Mouse (Mus musculus): ENCODE results near the gene Agtrap. TPM values are rescaled to one million over a fixed set of nuclear protein-coding genes. Genes with fewer than 3 reads are reported as not detected.
A peak's percentile ranks its signal among the peaks of the same experiment; 100 is the strongest.

Gene Agtrap
- total RNA-seq, 1 experiment from 2014 or later, result 31.2 TPM

DNA sequence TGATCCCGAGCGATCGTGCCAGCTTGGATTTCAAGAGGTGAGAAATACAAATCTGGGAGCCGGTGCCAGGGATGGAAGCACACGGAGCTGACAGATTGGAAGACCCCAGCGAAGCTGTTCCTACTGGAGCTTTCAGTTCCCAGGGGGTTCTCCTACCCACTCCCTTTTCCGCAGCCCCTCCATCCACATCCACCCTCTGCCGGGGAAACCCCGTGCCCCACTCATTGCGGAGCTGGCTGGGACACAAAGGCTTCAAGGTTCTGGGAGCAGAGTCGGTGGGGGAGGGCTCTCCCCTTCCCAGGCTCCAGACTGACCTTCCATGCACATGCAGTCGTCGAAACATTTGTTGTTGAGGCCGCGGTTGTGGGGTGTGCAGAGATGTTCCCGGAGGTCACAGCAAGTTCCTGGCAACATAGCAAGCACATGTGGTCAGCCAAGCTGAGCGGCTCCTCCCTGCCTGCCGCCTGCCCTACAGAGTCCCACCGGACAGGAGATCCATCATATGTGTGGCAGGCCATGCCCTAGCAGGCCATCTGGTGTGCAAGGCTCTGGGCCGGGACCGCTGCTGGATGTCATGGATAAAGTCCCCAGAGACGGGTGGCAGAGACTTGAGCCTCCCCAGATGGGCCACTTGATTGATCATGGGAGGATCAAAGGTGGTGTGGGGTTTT, 19.9 kb upstream of the Agtrap start:
- ATAC-seq (replicated peaks; ENCODE audit: low read depth, poor library complexity, severe bottlenecking), result no peak

GRCm38 (mm10) chr4:148104146-148104545, 16.3 kb upstream of the Agtrap start:
- no peak for ATAC-seq (replicated peaks; ENCODE audit: low read depth, poor library complexity, severe bottlenecking)

- peak; percentile 96 for ATAC-seq (replicated peaks; ENCODE audit: low read depth, poor library complexity, severe bottlenecking)
Measured at GRCm38 (mm10) chr4:148101801-148102527, 14.1 kb upstream of the Agtrap start.

GRCm38 (mm10) chr4:148098666-148099065, 10.8 kb upstream of the Agtrap start:
- no peak for ATAC-seq (replicated peaks; ENCODE audit: low read depth, poor library complexity, severe bottlenecking)

- ATAC-seq (replicated peaks; ENCODE audit: low read depth, poor library complexity, severe bottlenecking), result no peak
Measured at GRCm38 (mm10) chr4:148097936-148098335, 10.1 kb upstream of the Agtrap start.

- ATAC-seq (replicated peaks; ENCODE audit: low read depth, poor library complexity, severe bottlenecking), result no peak
Measured at GRCm38 (mm10) chr4:148095081-148095480, 7.2 kb upstream of the Agtrap start.

DNA sequence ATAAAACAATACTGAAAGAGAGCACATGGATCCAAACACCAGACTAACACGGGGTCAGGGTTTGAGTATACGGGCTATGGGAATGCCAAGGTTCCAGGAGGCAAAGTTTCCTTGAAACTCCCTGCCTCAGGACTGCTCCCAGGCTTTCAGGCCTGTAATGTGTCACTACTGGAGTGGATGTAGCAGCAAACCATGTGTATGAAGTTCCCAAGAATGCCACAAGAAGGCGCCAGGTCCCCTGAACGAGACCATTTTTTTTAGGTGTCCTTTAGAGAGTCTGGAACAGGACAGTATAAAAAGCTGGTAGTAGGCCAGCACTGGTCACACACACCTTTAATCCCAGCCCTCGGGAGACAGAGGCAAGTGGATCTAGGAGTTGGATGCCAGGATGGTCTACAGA, 6.3 kb upstream of the Agtrap start:
- no peak for ATAC-seq (replicated peaks; ENCODE audit: low read depth, poor library complexity, severe bottlenecking)

- no peak for ATAC-seq (replicated peaks; ENCODE audit: low read depth, poor library complexity, severe bottlenecking)
Measured at GRCm38 (mm10) chr4:148092551-148093271, 4.9 kb upstream of the Agtrap start.

- ATAC-seq (replicated peaks; ENCODE audit: low read depth, poor library complexity, severe bottlenecking), result no peak
Measured at GRCm38 (mm10) chr4:148091181-148091580, 3.4 kb upstream of the Agtrap start.

GRCm38 (mm10) chr4:148089166-148089565, 1.3 kb upstream of the Agtrap start:
- ATAC-seq (replicated peaks; ENCODE audit: low read depth, poor library complexity, severe bottlenecking), result no peak

- no peak for ATAC-seq (replicated peaks; ENCODE audit: low read depth, poor library complexity, severe bottlenecking)
Measured at GRCm38 (mm10) chr4:148087091-148087906, 532 bp downstream of the Agtrap start.

- no peak for ATAC-seq (replicated peaks; ENCODE audit: low read depth, poor library complexity, severe bottlenecking)
Measured at GRCm38 (mm10) chr4:148085907-148086305, 1.9 kb downstream of the Agtrap start.

DNA sequence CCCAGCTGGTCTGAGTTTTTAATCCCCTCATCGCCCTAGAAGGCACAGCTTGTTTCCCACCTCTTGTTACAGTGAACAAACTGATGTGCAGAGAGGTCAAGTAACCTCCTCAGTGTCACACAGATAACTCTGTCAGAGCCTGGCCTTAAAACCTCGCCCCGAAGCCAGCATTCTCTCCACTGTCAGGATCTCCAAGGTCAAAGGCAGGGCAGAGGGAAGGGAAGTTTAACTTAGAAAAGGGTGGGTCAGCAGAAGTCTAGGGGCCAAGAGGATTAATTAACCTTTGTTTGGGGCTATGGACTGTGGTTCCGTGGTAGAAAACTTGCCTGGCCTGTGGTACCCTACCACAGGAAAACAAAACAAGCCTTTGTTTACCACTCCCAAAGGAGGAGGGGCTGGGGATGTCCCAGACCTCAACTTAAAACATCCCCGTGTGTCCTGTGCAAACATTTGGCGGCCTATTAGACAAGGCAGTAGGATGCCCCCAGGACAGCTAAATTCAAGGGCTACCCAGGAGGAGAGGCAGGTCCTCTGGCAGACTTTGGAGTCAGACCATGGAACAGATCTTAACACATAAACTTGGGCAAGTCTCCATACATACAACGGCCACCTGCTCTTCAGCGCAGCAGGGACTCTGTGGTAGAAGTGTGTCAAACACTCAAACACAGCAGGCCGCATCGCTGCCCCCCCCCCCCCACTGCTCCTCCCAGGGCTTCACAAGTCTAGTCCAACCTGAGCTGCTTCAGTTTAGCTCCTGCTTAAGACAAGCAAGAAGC, 2.5 kb downstream of the Agtrap start:
- no peak for ATAC-seq (replicated peaks; ENCODE audit: low read depth, poor library complexity, severe bottlenecking)

GRCm38 (mm10) chr4:148084261-148084714, 3.5 kb downstream of the Agtrap start:
- ATAC-seq (replicated peaks; ENCODE audit: low read depth, poor library complexity, severe bottlenecking), result no peak

GRCm38 (mm10) chr4:148083176-148083899, 4.5 kb downstream of the Agtrap start:
- ATAC-seq (replicated peaks; ENCODE audit: low read depth, poor library complexity, severe bottlenecking), result peak; percentile 53

DNA sequence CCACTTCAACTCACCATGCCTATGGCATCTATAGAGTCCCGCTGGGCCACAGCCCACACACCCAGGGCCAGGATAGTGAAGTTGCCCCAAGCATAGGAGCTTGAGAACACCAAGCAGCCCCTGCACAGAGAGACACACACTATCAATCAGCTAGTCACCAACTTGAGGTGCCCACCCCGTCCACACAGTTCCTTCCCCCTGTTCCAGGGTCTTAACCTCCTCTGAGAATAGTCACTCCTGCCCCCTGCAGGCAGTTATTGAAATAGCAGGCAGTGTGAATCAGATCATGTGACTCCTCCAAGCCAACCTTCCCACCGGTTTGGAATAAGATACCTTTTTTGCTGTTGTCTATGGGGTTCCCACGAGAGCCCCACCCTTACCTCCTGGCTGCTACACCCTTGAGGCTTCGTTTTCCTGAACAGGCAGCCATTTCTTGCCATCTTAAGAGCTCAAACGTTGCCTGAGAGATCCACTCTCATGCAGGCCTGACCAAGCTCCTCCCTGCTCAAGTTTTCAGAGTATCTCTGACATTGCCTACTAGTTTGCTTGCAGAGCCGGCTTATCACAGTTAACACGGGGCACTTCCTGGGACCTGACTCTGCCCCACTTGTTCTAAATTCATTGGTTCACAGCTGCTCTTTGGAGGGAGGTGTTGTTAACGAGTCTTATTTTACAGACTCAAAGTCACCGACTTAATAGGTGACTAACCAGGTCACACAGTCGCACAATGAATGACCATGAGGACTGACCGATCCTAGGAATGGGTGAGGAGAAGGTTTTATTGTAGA, 5.4 kb downstream of the Agtrap start:
- peak; percentile 47 for ATAC-seq (replicated peaks; ENCODE audit: low read depth, poor library complexity, severe bottlenecking)

DNA sequence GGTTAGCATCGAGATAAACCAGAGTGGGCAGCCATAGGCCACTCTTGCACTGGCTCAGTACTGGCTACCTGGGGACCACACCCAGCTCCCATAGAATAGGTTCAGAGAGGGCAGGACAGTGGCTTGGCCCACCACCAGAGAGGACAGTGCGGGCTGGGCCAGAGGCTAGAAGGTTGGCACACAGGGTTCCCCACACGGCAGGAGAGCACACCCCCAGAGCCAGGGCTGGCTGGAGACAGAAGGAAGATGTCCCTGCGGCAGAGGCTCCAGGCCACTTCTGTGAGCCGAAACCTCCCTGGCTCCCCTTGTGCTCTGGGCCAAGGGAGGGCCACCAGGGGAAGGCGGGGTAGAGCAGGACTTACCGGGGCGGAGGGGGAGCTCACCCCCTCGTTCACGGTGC, 6.6 kb downstream of the Agtrap start:
- ATAC-seq (replicated peaks; ENCODE audit: low read depth, poor library complexity, severe bottlenecking), result no peak

GRCm38 (mm10) chr4:148080597-148080973, 7.2 kb downstream of the Agtrap start:
- no peak for ATAC-seq (replicated peaks; ENCODE audit: low read depth, poor library complexity, severe bottlenecking)

All from common myeloid progenitor, adult 5-6 weeks (primary cell).